Mouse (Mus musculus) heart, postnatal 0 days (tissue): ENCODE results near the gene Mmp9.

ENCODE experiments used
- CTCF ChIP-seq: IDR thresholded peaks from 2 replicates; pipeline ENCODE4 v1.5.1; 2016; ENCODE audit warnings: antibody characterized with exemption, control low read depth, low read depth
- EP300 ChIP-seq: IDR thresholded peaks from 2 replicates; pipeline ENCODE4 v1.6.1; 2016; ENCODE audit warnings: antibody characterized with exemption, low read depth

DNA sequence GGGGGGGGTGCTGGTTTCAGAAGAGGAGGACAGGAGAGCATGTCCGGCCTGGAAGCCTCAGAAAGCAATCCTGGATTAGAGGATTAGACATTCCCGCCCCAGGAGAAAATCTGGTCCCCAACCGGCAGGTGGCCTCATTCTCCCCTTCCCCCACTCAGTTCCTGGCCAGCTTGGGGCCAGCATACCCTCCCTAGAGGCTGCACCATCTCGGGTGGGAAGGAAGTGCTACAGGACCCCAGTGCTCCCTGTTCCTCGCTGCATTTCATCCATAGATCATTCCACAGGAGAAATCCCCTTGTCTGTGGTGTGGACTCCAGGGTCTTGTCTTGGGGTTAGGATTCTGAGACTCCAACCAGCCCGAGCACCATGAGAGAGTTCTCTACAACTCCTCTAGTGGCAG is 26.6 kb downstream of the Mmp9 start:
- no peak for TF ChIP-seq CTCF
- no peak for TF ChIP-seq EP300
